Mouse (Mus musculus) heart, embryonic 14.5 days (tissue): ENCODE data around the gene Zfp322a. TPM values are rescaled to one million over a fixed set of nuclear protein-coding genes. Genes with fewer than 3 reads are reported as not detected.
"Not testable (repeated sequence)": the region's sequence is repeated elsewhere in the genome, so short reads cannot be mapped to it uniquely, and the experiment has no call there.

ENCODE experiments used
- ATAC-seq: fragments of 200-750 bp; cut with Nextera tagmentation; 2 replicates; pipeline ENCODE4 v1.8.0; 2017; ENCODE audit warnings: low read depth, moderate TSS enrichment; ENCODE audit not compliant: insufficient number of reproducible peaks, insufficient read depth, low FRiP score
- H3K27ac ChIP-seq, 2 experiments: fragments of 200-500 bp in 1 of 2; fragments of 300-500 bp in 1 of 2; sonication (generic) in 1 of 2; replicated peaks in 1 of 2; 2 replicates each; pipeline ENCODE4 v1.5.1; 2012 to 2014; ENCODE audit warnings: low read depth in 2 of 2, low read length in 2 of 2, control low read depth in 1 of 2, mild to moderate bottlenecking in 1 of 2, mixed read lengths in 1 of 2; ENCODE audit not compliant: control insufficient read depth in 1 of 2, insufficient read depth in 1 of 2
- H3K27me3 ChIP-seq: fragments of 300-500 bp; sonication (generic); 2 replicates; pipeline ENCODE4 v1.6.1; 2014; ENCODE audit warnings: mild to moderate bottlenecking, low read length, control low read depth; ENCODE audit not compliant: control insufficient read depth, insufficient read depth
- H3K36me3 ChIP-seq: fragments of 300-500 bp; sonication (generic); 2 replicates; pipeline ENCODE4 v1.6.1; 2014; ENCODE audit warnings: mild to moderate bottlenecking, control low read depth, low read length, mixed read lengths; ENCODE audit not compliant: control insufficient read depth, insufficient read depth
- H3K4me1 ChIP-seq, 2 experiments: fragments of 200-500 bp in 1 of 2; fragments of 300-500 bp in 1 of 2; sonication (generic) in 1 of 2; 2 replicates each; pipeline ENCODE4 v1.6.1; 2012 to 2014; ENCODE audit warnings: low read length in 2 of 2, control low read depth in 1 of 2, mixed read lengths in 1 of 2; ENCODE audit not compliant: control insufficient read depth in 2 of 2, insufficient read depth in 2 of 2
- H3K4me2 ChIP-seq: fragments of 300-500 bp; sonication (generic); 2 replicates; pipeline ENCODE4 v1.6.1; 2014; ENCODE audit warnings: mild to moderate bottlenecking, low read length
- H3K4me3 ChIP-seq, 2 experiments: fragments of 200-500 bp in 1 of 2; fragments of 300-500 bp in 1 of 2; sonication (generic) in 1 of 2; 2 replicates each; pipeline ENCODE4 v1.5.1; 2012 to 2014; ENCODE audit warnings: low read length in 2 of 2, mild to moderate bottlenecking in 2 of 2, control low read depth in 1 of 2, low read depth in 1 of 2, moderate library complexity in 1 of 2; ENCODE audit not compliant: control insufficient read depth in 1 of 2, insufficient read depth in 1 of 2
- H3K9ac ChIP-seq: fragments of 300-500 bp; sonication (generic); 2 replicates; pipeline ENCODE4 v1.6.1; 2014; ENCODE audit warnings: mild to moderate bottlenecking, low read length
- H3K9me3 ChIP-seq: fragments of 300-500 bp; sonication (generic); 2 replicates; pipeline ENCODE4 v1.6.1; 2016; ENCODE audit warnings: low read length, control low read depth; ENCODE audit not compliant: control insufficient read depth
- WGBS: fragments of 180-500 bp; shearing (Covaris S2); extraction: QIAGEN DNeasy Blood & Tissue Kit; methylation state at CpG from one replicate; pipeline ENCODE4 v1.1.7; 2014; 5-methylcytosine and 5-hydroxymethylcytosine counted together
- polyA plus RNA-seq: library from polyadenylated mRNA; unstranded; fragments of >200 nt; fragmentation: Nextera tagmentation; extraction: Ambion mirVana; gene quantifications from 2 replicates; pipeline ENCODE4 v1.2.1, GENCODE M21; 2014

Gene Zfp322a
- polyA plus RNA-seq, 1 experiment from 2014 or later: 41.0 TPM

- no peak for ATAC-seq
- no peak overlapping the region for H3K27ac ChIP-seq
- WGBS: 54% methylated on average over 1 of the region's 1 CpGs
- H3K27me3 ChIP-seq: no peaks in the 10 kb centered on the region
- H3K36me3 ChIP-seq: no peaks in the 10 kb centered on the region
- no peak overlapping the region for H3K4me2 ChIP-seq
- H3K4me3 ChIP-seq: no peak overlapping the region
- no peaks in the 10 kb centered on the region for H3K4me1 ChIP-seq
- H3K9ac ChIP-seq: no peak overlapping the region
- no peaks in the 10 kb centered on the region for H3K9me3 ChIP-seq
Observed at GRCm38 (mm10) chr13:23383127-23383526, 14.1 kb upstream of the Zfp322a start.

- H3K4me3 ChIP-seq: no peak overlapping the region
- no peak overlapping the region for H3K9ac ChIP-seq
- no peak overlapping the region for H3K27ac ChIP-seq
- no peak overlapping the region for H3K4me2 ChIP-seq
- peaks cover 4% of the 10 kb centered on the region for H3K36me3 ChIP-seq
- WGBS: 73% methylated on average over 1 of the region's 1 CpGs
- no peaks in the 10 kb centered on the region for H3K9me3 ChIP-seq
- ATAC-seq: no peak
- H3K4me1 ChIP-seq: peaks cover 0 to 8% of the 10 kb centered on the region in 2 experiments; a peak in 2 of 4 replicates
- no peaks in the 10 kb centered on the region for H3K27me3 ChIP-seq
Observed at GRCm38 (mm10) chr13:23372433-23372832, 3.4 kb upstream of the Zfp322a start.

GRCm38 (mm10) chr13:23370075-23370474 lies 1.1 kb upstream of the Zfp322a start:
- Histone ChIP-seq H3K36me3 (peaks cover 22% of the 10 kb centered on the region), H3K9me3 (no peaks in the 10 kb centered on the region), H3K27ac (no peak overlapping the region), H3K27me3 (no peaks in the 10 kb centered on the region), H3K4me1 (peaks cover 2 to 18% of the 10 kb centered on the region in 2 experiments; a peak in 3 of 4 replicates), H3K9ac (peak overlapping the region; percentile 88; the same call in 1 of the 2 replicates), H3K4me3 (no peak overlapping the region), H3K4me2 (peak overlapping the region; percentile 75)
- ATAC-seq: no peak
- 92% methylated on average over 4 of the region's 4 CpGs for WGBS

- H3K4me3 ChIP-seq: peak overlapping the region; percentile 71 to 78
- H3K36me3 ChIP-seq: peaks cover 27% of the 10 kb centered on the region
- no peaks in the 10 kb centered on the region for H3K9me3 ChIP-seq
- WGBS: under 1% methylated on average over 10 of the region's 10 CpGs
- peak overlapping the region; percentile 86 to 98 for H3K27ac ChIP-seq
- H3K27me3 ChIP-seq: no peaks in the 10 kb centered on the region
- peak overlapping the region; percentile 88 for H3K9ac ChIP-seq
- peak overlapping the region; percentile 75 for H3K4me2 ChIP-seq
- peaks cover 2 to 18% of the 10 kb centered on the region in 2 experiments; a peak in 3 of 4 replicates for H3K4me1 ChIP-seq
- ATAC-seq: no peak
Observed at GRCm38 (mm10) chr13:23369421-23369765, 385 bp upstream of the Zfp322a start.

GRCm38 (mm10) chr13:23361536-23361935 lies 7.5 kb downstream of the Zfp322a start:
- no peaks in the 10 kb centered on the region for H3K27me3 ChIP-seq
- H3K4me1 ChIP-seq: peaks cover 0 to 6% of the 10 kb centered on the region in 2 experiments; a peak in 2 of 4 replicates
- no peak overlapping the region for H3K27ac ChIP-seq
- H3K4me3 ChIP-seq: no peak overlapping the region
- ATAC-seq: no peak
- H3K9ac ChIP-seq: no peak overlapping the region
- H3K36me3 ChIP-seq: peaks cover 89% of the 10 kb centered on the region
- 85% methylated on average over 4 of the region's 4 CpGs for WGBS
- H3K9me3 ChIP-seq: no peaks in the 10 kb centered on the region
- no peak overlapping the region for H3K4me2 ChIP-seq

- H3K4me1 ChIP-seq, H3K9ac ChIP-seq, H3K27ac ChIP-seq, ATAC-seq, H3K4me3 ChIP-seq, H3K27me3 ChIP-seq, H3K4me2 ChIP-seq, H3K9me3 ChIP-seq: not testable (repeated sequence)
- peaks cover 55% of the 10 kb centered on the region for H3K36me3 ChIP-seq
- WGBS: 88% methylated on average over 5 of the region's 5 CpGs
Observed at GRCm38 (mm10) chr13:23354541-23354940, 14.5 kb downstream of the Zfp322a start.

- no peaks in the 10 kb centered on the region for H3K9me3 ChIP-seq
- no peak overlapping the region for H3K4me3 ChIP-seq
- H3K36me3 ChIP-seq: no peaks in the 10 kb centered on the region
- H3K27me3 ChIP-seq: peaks cover 27% of the 10 kb centered on the region
- peaks cover 0 to 9% of the 10 kb centered on the region in 2 experiments; a peak in 2 of 4 replicates for H3K4me1 ChIP-seq
- H3K4me2 ChIP-seq: no peak overlapping the region
- H3K9ac ChIP-seq: no peak overlapping the region
- ATAC-seq: no peak
- no peak overlapping the region for H3K27ac ChIP-seq
- 4% methylated on average over 18 of the region's 18 CpGs for WGBS
Observed at GRCm38 (mm10) chr13:23317305-23317889, 51.6 kb downstream of the Zfp322a start.
